6 mouse cellular contexts compared by ENCODE assay signal in the genomic region with DNA sequence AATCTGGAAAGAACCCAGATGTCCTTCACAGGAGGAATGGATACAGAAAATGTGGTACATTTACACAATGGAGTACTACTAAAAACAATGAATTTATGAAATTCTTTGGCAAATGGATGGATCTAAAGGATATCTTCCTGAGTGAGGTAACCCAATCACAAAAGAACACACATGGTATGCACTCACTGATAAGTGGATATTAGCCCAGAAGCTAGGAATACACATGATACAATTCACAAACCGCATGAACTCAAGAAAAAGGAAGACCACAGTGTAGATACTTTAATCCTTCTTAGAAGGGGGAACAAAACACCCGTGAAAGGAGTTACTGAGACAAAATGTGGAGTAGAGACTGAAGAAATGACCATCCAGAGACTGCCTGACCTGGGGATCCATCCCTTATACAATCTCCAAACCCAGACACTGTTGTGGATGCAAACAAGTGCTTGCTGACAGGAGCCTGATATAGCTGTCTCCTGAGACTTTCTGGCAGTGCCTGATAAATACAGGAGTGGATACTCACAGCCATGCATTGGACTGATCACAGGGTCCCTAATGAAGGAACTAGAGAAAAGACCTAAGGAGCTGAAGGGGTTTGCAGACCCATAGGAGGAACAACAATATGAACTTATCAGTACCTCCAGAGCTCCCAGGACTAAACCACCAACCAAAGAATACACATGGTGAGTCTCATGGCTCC.
DNase-seq lines count a peak whose midpoint lies in the region; ATAC-seq lines count a peak whose summit lies in the region.
"Not testable (repeated sequence)": the region's sequence is repeated elsewhere in the genome, so short reads cannot be mapped to it uniquely, and the experiment has no call there.

No protein-coding gene starts in this region.

- peak; percentile 86 for ATAC-seq in erythroblast, adult 5-6 weeks (replicated peaks; ENCODE audit: low FRiP score, poor library complexity, severe bottlenecking)
- peak; percentile 99 for ATAC-seq in liver, embryonic 13.5 days (ENCODE audit: low read depth)
- peak; percentile 99 for ATAC-seq in liver, embryonic 16.5 days (ENCODE audit: low read depth)
- ATAC-seq in megakaryocyte-erythroid progenitor cell, adult 5-6 weeks (replicated peaks; ENCODE audit: low FRiP score, low TSS enrichment, poor library complexity, severe bottlenecking): peak; percentile 87

- H3K36me3 ChIP-seq in liver, embryonic 13.5 days; liver, embryonic 16.5 days (ENCODE audit: control insufficient read depth, insufficient read depth): not testable (repeated sequence)

- not testable (repeated sequence) for H3K9me3 ChIP-seq in liver, embryonic 13.5 days (replicated peaks); liver, embryonic 16.5 days (replicated peaks; ENCODE audit: control insufficient read depth, low read length)

- peaks cover 20% of the 10 kb centered on the region for H3K4me1 ChIP-seq in liver, embryonic 13.5 days (replicated peaks)
- H3K4me1 ChIP-seq in liver, embryonic 16.5 days (ENCODE audit: control insufficient read depth, low read depth, low read length): not testable (repeated sequence)

- not testable (repeated sequence) for H3K9ac ChIP-seq in liver, embryonic 13.5 days; liver, embryonic 16.5 days (ENCODE audit: low read depth, low read length)

- H3K27ac ChIP-seq in liver, embryonic 13.5 days: peak overlapping the region; percentile 81
- H3K27ac ChIP-seq in liver, embryonic 16.5 days (ENCODE audit: low read length): peak overlapping the region; percentile 73

- peak overlapping the region; percentile 10; the same call in 1 of the 2 replicates for H3K4me3 ChIP-seq in liver, embryonic 13.5 days (replicated peaks)
- peak overlapping the region; percentile 3; the same call in 1 of the 2 replicates for H3K4me3 ChIP-seq in liver, embryonic 16.5 days (ENCODE audit: low read depth, low read length)

- H3K27me3 ChIP-seq in liver, embryonic 13.5 days; liver, embryonic 16.5 days (ENCODE audit: control insufficient read depth, insufficient read depth, low read depth, low read length): not testable (repeated sequence)

- WGBS in liver, embryonic 13.5 days (ENCODE audit: insufficient replicate concordance): 30% methylated on average over 2 of the region's 2 CpGs
- WGBS in liver, embryonic 16.5 days (ENCODE audit: insufficient replicate concordance): 44% methylated on average over 2 of the region's 2 CpGs

- H3K4me2 ChIP-seq in liver, embryonic 13.5 days: peak overlapping the region; percentile 51
- peak overlapping the region; percentile 31; the same call in 1 of the 2 replicates for H3K4me2 ChIP-seq in liver, embryonic 16.5 days (ENCODE audit: low read depth, low read length)

- DNase-seq in c-Kit-negative CD71-positive TER-119-positive erythroid progenitor cells, embryonic 14.5 days (ENCODE audit: low read depth, low spot score): peak; percentile 19
- peak; percentile 22 for DNase-seq in liver
- DNase-seq in liver, embryonic 13.5 days: peak; percentile 60

Comparison
In these comparisons a context has a peak if more than half of its experiments do, and no peak if none do; other contexts are left out.
1. Peak in every context shown above with its lines: DNase-seq, ATAC-seq, H3K4me3 ChIP-seq and H3K27ac ChIP-seq.